Mouse (Mus musculus): Measurements from ENCODE around the gene Itih1. TPM values are rescaled to one million over a fixed set of nuclear protein-coding genes. Genes with fewer than 3 reads are reported as not detected.
A peak's percentile ranks its signal among the peaks of the same experiment; 100 is the strongest.

Gene Itih1
- polyA plus RNA-seq, 1 experiment = not detected

GRCm38 (mm10) chr14:30943860-30944674 lies 978 bp upstream of the Itih1 start:
- Histone ChIP-seq H3K27me3 (ENCODE audit: control insufficient read depth) (no peaks in the 10 kb centered on the region; the same call in none of the 2 replicates), H3K4me3 (replicated peaks) (no peak overlapping the region), H3K4me1 (ENCODE audit: control insufficient read depth) (no peaks in the 10 kb centered on the region), H3K9me3 (ENCODE audit: control insufficient read depth, low read length) (no peaks in the 10 kb centered on the region), H3K36me3 (ENCODE audit: control insufficient read depth) (no peaks in the 10 kb centered on the region; the same call in 1 of the 2 replicates)
- TF ChIP-seq GATA1 (IDR thresholded peaks at IDR 0.05; ENCODE audit: low read length) (no peak), TAL1 (IDR thresholded peaks at IDR 0.05; ENCODE audit: low read length) (no peak)

GRCm38 (mm10) chr14:30942254-30942653 lies 835 bp downstream of the Itih1 start:
- Histone ChIP-seq H3K9me3 (ENCODE audit: control insufficient read depth, low read length) (no peaks in the 10 kb centered on the region), H3K36me3 (ENCODE audit: control insufficient read depth) (no peaks in the 10 kb centered on the region; the same call in 1 of the 2 replicates), H3K4me3 (replicated peaks) (no peak overlapping the region), H3K4me1 (ENCODE audit: control insufficient read depth) (no peaks in the 10 kb centered on the region), H3K27me3 (ENCODE audit: control insufficient read depth) (no peaks in the 10 kb centered on the region; the same call in none of the 2 replicates)
- TF ChIP-seq GATA1 (IDR thresholded peaks at IDR 0.05; ENCODE audit: low read length) = no peak
- no peak for TF ChIP-seq TAL1 (IDR thresholded peaks at IDR 0.05; ENCODE audit: low read length)

GRCm38 (mm10) chr14:30933351-30933750 lies 9.7 kb downstream of the Itih1 start:
- H3K36me3 ChIP-seq (ENCODE audit: control insufficient read depth) = no peaks in the 10 kb centered on the region; the same call in 1 of the 2 replicates
- H3K4me3 ChIP-seq (replicated peaks) = no peak overlapping the region
- H3K4me1 ChIP-seq (ENCODE audit: control insufficient read depth) = no peaks in the 10 kb centered on the region
- no peaks in the 10 kb centered on the region for H3K27me3 ChIP-seq (ENCODE audit: control insufficient read depth)
- TF ChIP-seq GATA1 (IDR thresholded peaks at IDR 0.05; ENCODE audit: low read length) (no peak), TAL1 (IDR thresholded peaks at IDR 0.05; ENCODE audit: low read length) (no peak)
- no peaks in the 10 kb centered on the region for H3K9me3 ChIP-seq (ENCODE audit: control insufficient read depth, low read length)

GRCm38 (mm10) chr14:30930386-30930785 lies 12.7 kb downstream of the Itih1 start:
- H3K36me3 ChIP-seq (ENCODE audit: control insufficient read depth) = no peaks in the 10 kb centered on the region; the same call in 1 of the 2 replicates
- no peaks in the 10 kb centered on the region for H3K27me3 ChIP-seq (ENCODE audit: control insufficient read depth)
- no peaks in the 10 kb centered on the region for H3K9me3 ChIP-seq (ENCODE audit: control insufficient read depth, low read length)
- TF ChIP-seq TAL1 (IDR thresholded peaks at IDR 0.05; ENCODE audit: low read length) (no peak), GATA1 (IDR thresholded peaks at IDR 0.05; ENCODE audit: low read length) (no peak)
- no peaks in the 10 kb centered on the region for H3K4me1 ChIP-seq (ENCODE audit: control insufficient read depth)
- H3K4me3 ChIP-seq (replicated peaks) = no peak overlapping the region

- Histone ChIP-seq H3K4me3 (replicated peaks) (no peak overlapping the region), H3K4me1 (ENCODE audit: control insufficient read depth) (no peaks in the 10 kb centered on the region; the same call in 1 of the 2 replicates), H3K27me3 (ENCODE audit: control insufficient read depth) (no peaks in the 10 kb centered on the region), H3K36me3 (ENCODE audit: control insufficient read depth) (peaks cover 2% of the 10 kb centered on the region; the same call in 1 of the 2 replicates), H3K9me3 (ENCODE audit: control insufficient read depth, low read length) (no peaks in the 10 kb centered on the region)
- no peak for TF ChIP-seq TAL1 (IDR thresholded peaks at IDR 0.05; ENCODE audit: low read length)
- TF ChIP-seq GATA1 (IDR thresholded peaks at IDR 0.05; ENCODE audit: low read length) = no peak
Measured at GRCm38 (mm10) chr14:30925492-30925891, 17.6 kb downstream of the Itih1 start.

GRCm38 (mm10) chr14:30923375-30924105 lies 19.5 kb downstream of the Itih1 start, which contains the start of gene Itih3:
Gene Itih3 (minus strand): TSS chr14:30923760.
- no peaks in the 10 kb centered on the region for H3K27me3 ChIP-seq (ENCODE audit: control insufficient read depth)
- TF ChIP-seq TAL1 (IDR thresholded peaks at IDR 0.05; ENCODE audit: low read length) (no peak), GATA1 (IDR thresholded peaks at IDR 0.05; ENCODE audit: low read length) (no peak)
- peak within 1 kb of the TSS; percentile 48 for H3K4me3 ChIP-seq (replicated peaks)
- peaks cover 2% of the 10 kb centered on the region; the same call in 1 of the 2 replicates for H3K36me3 ChIP-seq (ENCODE audit: control insufficient read depth)
- H3K9me3 ChIP-seq (ENCODE audit: control insufficient read depth, low read length) = no peaks in the 10 kb centered on the region
- no peaks in the 10 kb centered on the region; the same call in 1 of the 2 replicates for H3K4me1 ChIP-seq (ENCODE audit: control insufficient read depth)

- no peak overlapping the region for H3K4me3 ChIP-seq (replicated peaks)
- TF ChIP-seq TAL1 (IDR thresholded peaks at IDR 0.05; ENCODE audit: low read length) = no peak
- no peak for TF ChIP-seq GATA1 (IDR thresholded peaks at IDR 0.05; ENCODE audit: low read length)
- H3K9me3 ChIP-seq (ENCODE audit: control insufficient read depth, low read length) = no peaks in the 10 kb centered on the region
- no peaks in the 10 kb centered on the region for H3K27me3 ChIP-seq (ENCODE audit: control insufficient read depth)
- H3K36me3 ChIP-seq (ENCODE audit: control insufficient read depth) = peaks cover 4% of the 10 kb centered on the region; the same call in 1 of the 2 replicates
- H3K4me1 ChIP-seq (ENCODE audit: control insufficient read depth) = no peaks in the 10 kb centered on the region; the same call in 1 of the 2 replicates
Measured at GRCm38 (mm10) chr14:30922053-30922670, 20.9 kb downstream of the Itih1 start.

GRCm38 (mm10) chr14:30916516-30916915 lies 26.6 kb downstream of the Itih1 start:
- TF ChIP-seq GATA1 (IDR thresholded peaks at IDR 0.05; ENCODE audit: low read length) (no peak), TAL1 (IDR thresholded peaks at IDR 0.05; ENCODE audit: low read length) (no peak)
- Histone ChIP-seq H3K4me3 (replicated peaks) (no peak overlapping the region), H3K9me3 (ENCODE audit: control insufficient read depth, low read length) (no peaks in the 10 kb centered on the region), H3K36me3 (ENCODE audit: control insufficient read depth) (peaks cover 7% of the 10 kb centered on the region; the same call in 1 of the 2 replicates), H3K4me1 (ENCODE audit: control insufficient read depth) (no peaks in the 10 kb centered on the region), H3K27me3 (ENCODE audit: control insufficient read depth) (no peaks in the 10 kb centered on the region)

All from erythroblast, embryonic 14.5 days (primary cell).